Mouse (Mus musculus): ENCODE data around the gene Plcb4.

- no peak for TF ChIP-seq CTCF (conservative IDR thresholded peaks at IDR 0.05; ENCODE audit: insufficient read depth, insufficient read length, low read depth, low read length)
- no peak for TF ChIP-seq POLR2A (IDR thresholded peaks at IDR 0.05; ENCODE audit: low read depth, low read length)
Observed at GRCm38 (mm10) chr2:135656586-135656985, 2.2 kb upstream of the Plcb4 start.
